Mouse (Mus musculus): ENCODE data around the gene Cgnl1.

- TF ChIP-seq POLR2A (IDR thresholded peaks at IDR 0.05; ENCODE audit: low read depth, low read length) (no peak), CTCF (conservative IDR thresholded peaks at IDR 0.05; ENCODE audit: insufficient read depth, insufficient read length, low read depth, low read length) (no peak)
Measured at GRCm38 (mm10) chr9:71588930-71589592, 182.3 kb downstream of the Cgnl1 start.

Measured in kidney, adult 2 months (tissue).